In the genomic region with DNA sequence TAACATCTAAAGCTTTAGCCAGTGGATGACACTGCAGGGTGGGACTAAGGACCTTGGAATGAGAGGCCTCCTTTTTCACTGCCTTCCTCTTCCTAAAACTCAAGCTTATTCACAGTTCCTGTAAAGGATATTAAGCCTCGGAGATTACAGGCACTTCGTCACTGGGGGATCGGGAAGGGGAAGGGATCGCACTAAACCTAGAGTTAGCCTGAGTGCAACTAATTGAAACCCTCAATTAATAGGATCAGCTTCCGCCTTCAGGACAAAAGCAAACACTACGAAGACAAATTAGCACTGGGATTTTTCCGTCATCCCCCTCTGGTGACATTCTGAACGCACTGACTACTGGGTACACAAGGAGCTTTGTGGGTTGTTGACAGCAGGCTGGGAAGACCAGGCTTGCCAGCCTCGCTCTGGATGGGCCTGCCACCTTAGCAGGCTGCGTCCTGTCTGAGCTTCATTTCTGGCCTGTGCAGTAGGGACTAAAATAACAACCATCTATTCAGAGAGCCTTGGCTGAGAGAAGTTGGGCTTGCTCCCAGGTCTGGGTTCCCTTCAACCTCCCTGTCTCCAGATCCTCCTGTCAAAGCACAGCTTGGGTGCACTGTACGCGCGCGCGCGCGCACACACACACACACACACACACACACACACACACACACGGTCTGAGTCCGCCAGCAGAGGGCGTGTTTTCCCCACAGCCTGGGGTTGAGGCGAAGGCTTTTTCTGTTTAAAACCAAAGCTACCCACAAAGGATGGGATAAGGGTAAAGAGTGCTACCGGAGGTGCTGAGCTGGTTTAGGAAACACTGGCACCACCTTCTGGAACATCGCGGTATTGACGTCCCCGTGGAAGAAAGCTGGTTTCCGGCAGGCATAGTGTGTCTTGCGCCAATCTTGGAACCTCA, we compare ENCODE assay signal across 8 mouse cellular contexts.
DNase-seq lines count a peak whose midpoint lies in the region; ATAC-seq and TF ChIP-seq lines count a peak whose summit lies in the region.

No protein-coding gene starts in this region.

- no peak overlapping the region for H3K4me3 ChIP-seq in MEL (ENCODE audit: control insufficient read depth in 1 of 2, insufficient read depth in 1 of 2, low read depth in 2 of 2, low read length in 2 of 2)
- H3K4me3 ChIP-seq in cerebellum, adult 2 months (replicated peaks; ENCODE audit: insufficient read depth, low read depth, low read length), result peak overlapping the region; percentile 3
- H3K4me3 ChIP-seq in hindbrain, embryonic 10.5 days, result peak overlapping the region; percentile 12; the same call in 1 of the 2 replicates
- H3K4me3 ChIP-seq in lung, embryonic 15.5 days, result no peak overlapping the region

- H3K27ac ChIP-seq in MEL (ENCODE audit: control insufficient read depth, low read depth, low read length), result no peak overlapping the region
- H3K27ac ChIP-seq in cerebellum, adult 2 months (ENCODE audit: insufficient read depth, low read length), result no peak overlapping the region
- H3K27ac ChIP-seq in hindbrain, embryonic 10.5 days, result no peak overlapping the region
- peak overlapping the region; percentile 16; the same call in 1 of the 2 replicates for H3K27ac ChIP-seq in lung, embryonic 15.5 days

- H3K9me3 ChIP-seq in MEL (replicated peaks; ENCODE audit: insufficient read depth, low read length), result no peaks in the 10 kb centered on the region
- no peaks in the 10 kb centered on the region for H3K9me3 ChIP-seq in hindbrain, embryonic 10.5 days
- H3K9me3 ChIP-seq in lung, embryonic 15.5 days, result no peaks in the 10 kb centered on the region

- H3K27me3 ChIP-seq in MEL (ENCODE audit: control insufficient read depth in 1 of 2, insufficient read depth in 2 of 2, low read length in 2 of 2), result peaks cover 4 to 6% of the 10 kb centered on the region in 2 experiments
- no peaks in the 10 kb centered on the region for H3K27me3 ChIP-seq in cerebellum, adult 2 months (ENCODE audit: control insufficient read depth, insufficient read depth, low read length)
- H3K27me3 ChIP-seq in hindbrain, embryonic 10.5 days (ENCODE audit: insufficient read depth, poor library complexity, severe bottlenecking), result peaks cover 8% of the 10 kb centered on the region; the same call in 1 of the 2 replicates
- no peaks in the 10 kb centered on the region for H3K27me3 ChIP-seq in lung, embryonic 15.5 days

- H3K79me2 ChIP-seq in MEL (ENCODE audit: control insufficient read depth, insufficient read depth, low read length, poor library complexity), result no peaks in the 10 kb centered on the region; the same call in 1 of the 2 replicates

- peak; percentile 66 for DNase-seq in MEL (ENCODE audit: low read depth, low spot score)
- DNase-seq in cerebellum, adult 2 months, result peak; percentile 87 to 90
- peak; percentile 68 to 92 for DNase-seq in frontal cortex, adult 2 months (ENCODE audit: extremely low spot score in 1 of 2, low spot score in 1 of 2)
- DNase-seq in hindbrain, embryonic 10.5 days (ENCODE audit: low spot score), result peak; percentile 77
- peak; percentile 63 for DNase-seq in layer of hippocampus, adult 9-10 months (ENCODE audit: low spot score)
- peak; percentile 34 for DNase-seq in retina, adult 2 months (ENCODE audit: low read depth, low spot score)
- peak; percentile 89 for DNase-seq in thymus, postnatal 25 days

- TF ChIP-seq EP300 in MEL (IDR thresholded peaks at IDR 0.05; ENCODE audit: low read depth in 1 of 2, low read length in 2 of 2), result no peak

- TF ChIP-seq POLR2A in MEL (IDR thresholded peaks at IDR 0.05; ENCODE audit: control insufficient read depth in 1 of 2, insufficient read depth in 1 of 2, low read depth in 1 of 2, low read length in 2 of 2, poor library complexity in 1 of 2), result no peak
- TF ChIP-seq POLR2A in cerebellum, adult 2 months (IDR thresholded peaks at IDR 0.05; ENCODE audit: borderline replicate concordance, insufficient read depth, low read length), result no peak

- 14% methylated on average over 28 of the region's 28 CpGs for WGBS in cerebellum, adult 2 months
- 39% methylated on average over 28 of the region's 28 CpGs for WGBS in hindbrain, embryonic 10.5 days
- 22% methylated on average over 28 of the region's 28 CpGs for WGBS in lung, embryonic 15.5 days

- peak; percentile 50 to 75 (median 73) for TF ChIP-seq CTCF in MEL (IDR thresholded peaks at IDR 0.05 in 2 of 3, conservative IDR thresholded peaks at IDR 0.05 in 1 of 3; ENCODE audit: control insufficient read depth in 1 of 3, insufficient read depth in 1 of 3, low read depth in 2 of 3, low read length in 3 of 3, poor library complexity in 1 of 3, severe bottlenecking in 1 of 3)
- TF ChIP-seq CTCF in cerebellum, adult 2 months (IDR thresholded peaks at IDR 0.05; ENCODE audit: borderline replicate concordance, insufficient read depth, low read depth, low read length), result peak; percentile 87

- no peak overlapping the region for H3K9ac ChIP-seq in MEL (ENCODE audit: control insufficient read depth, low read depth, low read length, poor library complexity, severe bottlenecking)
- H3K9ac ChIP-seq in lung, embryonic 15.5 days, result no peak overlapping the region

- no peaks in the 10 kb centered on the region for H3K4me1 ChIP-seq in MEL (ENCODE audit: control insufficient read depth in 1 of 2, insufficient read depth in 2 of 2, low read length in 2 of 2)
- no peaks in the 10 kb centered on the region; the same call in 1 of the 2 replicates for H3K4me1 ChIP-seq in cerebellum, adult 2 months (ENCODE audit: control insufficient read depth, insufficient read depth, low read length)
- peaks cover 7% of the 10 kb centered on the region; the same call in 1 of the 2 replicates for H3K4me1 ChIP-seq in hindbrain, embryonic 10.5 days (replicated peaks)
- peaks cover 15% of the 10 kb centered on the region for H3K4me1 ChIP-seq in lung, embryonic 15.5 days

- peak overlapping the region; percentile 34 for H3K4me2 ChIP-seq in lung, embryonic 15.5 days

- ATAC-seq in lung, embryonic 15.5 days (ENCODE audit: borderline replicate concordance, extremely low read depth, low FRiP score, low TSS enrichment), result peak; percentile 83

- peak; percentile 73 for TF ChIP-seq RAD21 in MEL (IDR thresholded peaks at IDR 0.05; ENCODE audit: low read depth, low read length)

- no peaks in the 10 kb centered on the region for H3K36me3 ChIP-seq in MEL (ENCODE audit: control insufficient read depth in 1 of 2, insufficient read depth in 2 of 2, low read length in 2 of 2)
- H3K36me3 ChIP-seq in hindbrain, embryonic 10.5 days, result no peaks in the 10 kb centered on the region
- H3K36me3 ChIP-seq in lung, embryonic 15.5 days, result no peaks in the 10 kb centered on the region

TF ChIP-seq in MEL, 35 proteins besides CTCF, POLR2A, EP300 and RAD21:
- TF ChIP-seq CHD2 (IDR thresholded peaks at IDR 0.05; ENCODE audit: low read length) (no peak), ZKSCAN1 (IDR thresholded peaks at IDR 0.05; ENCODE audit: low read depth, low read length) (no peak), ZC3H11A (IDR thresholded peaks at IDR 0.05; ENCODE audit: low read depth, low read length) (peak; percentile 50), NRF1 (IDR thresholded peaks at IDR 0.05; ENCODE audit: insufficient read depth, low read depth, low read length, poor library complexity, severe bottlenecking) (peak; percentile 38; the same call in 1 of the 2 replicates), ZMIZ1 (IDR thresholded peaks at IDR 0.05; ENCODE audit: low read depth, low read length) (no peak), GATA1 (IDR thresholded peaks at IDR 0.05; ENCODE audit: low read depth, low read length) (no peak), ELF1 (IDR thresholded peaks at IDR 0.05; ENCODE audit: low read depth, low read length) (no peak), ZNF384 (IDR thresholded peaks at IDR 0.05; ENCODE audit: low read depth, low read length) (no peak), POLR2AphosphoS5 (IDR thresholded peaks at IDR 0.05; ENCODE audit: borderline replicate concordance, low read depth, low read length) (no peak), KAT2A (conservative IDR thresholded peaks at IDR 0.05; ENCODE audit: low read depth, low read length) (no peak), HCFC1 (IDR thresholded peaks at IDR 0.05; ENCODE audit: low read depth, low read length) (no peak), TCF12 (IDR thresholded peaks at IDR 0.05; ENCODE audit: low read depth, low read length) (no peak), CHD1 (IDR thresholded peaks at IDR 0.05; ENCODE audit: low read depth, low read length) (no peak), MYB (IDR thresholded peaks at IDR 0.05; ENCODE audit: low read depth, low read length) (no peak), MXI1 (IDR thresholded peaks at IDR 0.05; ENCODE audit: low read depth, low read length) (no peak), SMC3 (IDR thresholded peaks at IDR 0.05; ENCODE audit: low read depth, low read length) (peak; percentile 79)
TF ChIP-seq in MEL: peak in this region for 3.

Comparison
In these comparisons a context has a peak if more than half of its experiments do, and no peak if none do; other contexts are left out.
1. DNase-seq: peak in every context shown above with its lines; median percentile 89 in thymus, postnatal 25 days; 88 in cerebellum, adult 2 months; 80 in frontal cortex, adult 2 months; 77 in hindbrain, embryonic 10.5 days; 66 in MEL; 63 in layer of hippocampus, adult 9-10 months; 34 in retina, adult 2 months.
2. H3K4me3 ChIP-seq: peak in cerebellum, adult 2 months (single experiment) and hindbrain, embryonic 10.5 days (single experiment); none in MEL (0 of 2) and lung, embryonic 15.5 days (single experiment).